Mouse (Mus musculus): Measurements from ENCODE around the gene Lgr4. TPM values are rescaled to one million over a fixed set of nuclear protein-coding genes. Genes with fewer than 3 reads are reported as not detected.

Gene Lgr4
- polyA plus RNA-seq, 1 experiment from 2014 or later: 15.1 TPM

GRCm38 (mm10) chr2:109966863-109967262 is 49.4 kb downstream of the Lgr4 start:
- Histone ChIP-seq H3K4me1 (ENCODE audit: control insufficient read depth, insufficient read depth, low read length) (no peaks in the 10 kb centered on the region; the same call in 1 of the 2 replicates), H3K9me3 (ENCODE audit: control insufficient read depth, low read length) (no peaks in the 10 kb centered on the region), H3K4me2 (ENCODE audit: low read depth, severe bottlenecking) (no peak overlapping the region), H3K36me3 (ENCODE audit: control insufficient read depth, insufficient read depth, low read length) (no peaks in the 10 kb centered on the region), H3K4me3 (ENCODE audit: low read depth, low read length) (no peak overlapping the region), H3K27me3 (ENCODE audit: control insufficient read depth, insufficient read depth, low read length) (no peaks in the 10 kb centered on the region), H3K27ac (replicated peaks; ENCODE audit: low read depth, low read length) (no peak overlapping the region), H3K9ac (ENCODE audit: low read length) (no peak overlapping the region)
- DNase-seq (ENCODE audit: low spot score) (no peak), ATAC-seq (ENCODE audit: insufficient number of reproducible peaks, low FRiP score, low TSS enrichment, low read depth) (0 out of 2 replicates have a peak, but pooled peaks have one; percentile 3)
- 96% methylated on average over 4 of the region's 4 CpGs for WGBS

GRCm38 (mm10) chr2:109969381-109969780 is 51.9 kb downstream of the Lgr4 start:
- Histone ChIP-seq H3K4me1 (ENCODE audit: control insufficient read depth, insufficient read depth, low read length) (no peaks in the 10 kb centered on the region; the same call in none of the 2 replicates), H3K9me3 (ENCODE audit: control insufficient read depth, low read length) (no peaks in the 10 kb centered on the region), H3K27ac (replicated peaks; ENCODE audit: low read depth, low read length) (no peak overlapping the region), H3K4me2 (ENCODE audit: low read depth, severe bottlenecking) (no peak overlapping the region), H3K27me3 (ENCODE audit: control insufficient read depth, insufficient read depth, low read length) (no peaks in the 10 kb centered on the region), H3K4me3 (ENCODE audit: low read depth, low read length) (no peak overlapping the region), H3K9ac (ENCODE audit: low read length) (no peak overlapping the region), H3K36me3 (ENCODE audit: control insufficient read depth, insufficient read depth, low read length) (no peaks in the 10 kb centered on the region)
- DNase-seq (ENCODE audit: low spot score) (no peak), ATAC-seq (ENCODE audit: insufficient number of reproducible peaks, low FRiP score, low TSS enrichment, low read depth) (no peak)
- 87% methylated on average over 3 of the region's 3 CpGs for WGBS

DNA sequence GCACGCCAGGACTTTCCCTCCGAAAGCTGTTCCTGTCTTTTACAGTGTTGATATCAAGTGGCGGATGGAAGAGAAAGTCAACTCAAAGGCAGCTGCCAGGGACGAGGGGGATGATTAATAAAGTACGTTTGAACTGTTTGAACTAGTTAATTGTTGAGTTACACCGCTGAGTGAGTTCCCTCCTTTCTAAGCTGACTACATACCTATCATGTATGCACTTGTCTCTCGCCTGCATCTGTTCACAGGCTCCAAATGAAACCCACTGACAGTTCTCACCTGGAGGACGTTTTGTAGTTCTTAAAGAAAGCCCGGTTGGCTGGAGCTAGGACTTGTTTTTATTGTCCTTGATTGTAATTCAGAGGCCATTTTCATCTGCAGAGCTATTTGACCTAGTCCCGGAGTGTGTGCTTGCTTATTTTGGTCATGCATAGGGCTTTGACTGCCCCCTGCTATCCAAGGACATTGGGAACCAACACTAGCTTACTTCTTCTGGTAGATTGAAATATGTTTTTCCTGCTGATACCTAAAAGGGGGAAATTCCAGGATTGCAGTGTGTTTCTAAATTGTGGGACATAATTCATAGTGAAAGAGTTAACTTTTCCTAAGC is 52.6 kb downstream of the Lgr4 start:
- Histone ChIP-seq H3K9ac (ENCODE audit: low read length) (no peak overlapping the region), H3K9me3 (ENCODE audit: control insufficient read depth, low read length) (no peaks in the 10 kb centered on the region), H3K4me1 (ENCODE audit: control insufficient read depth, insufficient read depth, low read length) (no peaks in the 10 kb centered on the region; the same call in none of the 2 replicates), H3K4me2 (ENCODE audit: low read depth, severe bottlenecking) (no peak overlapping the region), H3K27ac (replicated peaks; ENCODE audit: low read depth, low read length) (no peak overlapping the region), H3K27me3 (ENCODE audit: control insufficient read depth, insufficient read depth, low read length) (no peaks in the 10 kb centered on the region), H3K4me3 (ENCODE audit: low read depth, low read length) (no peak overlapping the region), H3K36me3 (ENCODE audit: control insufficient read depth, insufficient read depth, low read length) (no peaks in the 10 kb centered on the region)
- ATAC-seq (ENCODE audit: insufficient number of reproducible peaks, low FRiP score, low TSS enrichment, low read depth) (no peak), DNase-seq (ENCODE audit: low spot score) (no peak)
- 49% methylated on average over 10 of the region's 10 CpGs for WGBS

DNA sequence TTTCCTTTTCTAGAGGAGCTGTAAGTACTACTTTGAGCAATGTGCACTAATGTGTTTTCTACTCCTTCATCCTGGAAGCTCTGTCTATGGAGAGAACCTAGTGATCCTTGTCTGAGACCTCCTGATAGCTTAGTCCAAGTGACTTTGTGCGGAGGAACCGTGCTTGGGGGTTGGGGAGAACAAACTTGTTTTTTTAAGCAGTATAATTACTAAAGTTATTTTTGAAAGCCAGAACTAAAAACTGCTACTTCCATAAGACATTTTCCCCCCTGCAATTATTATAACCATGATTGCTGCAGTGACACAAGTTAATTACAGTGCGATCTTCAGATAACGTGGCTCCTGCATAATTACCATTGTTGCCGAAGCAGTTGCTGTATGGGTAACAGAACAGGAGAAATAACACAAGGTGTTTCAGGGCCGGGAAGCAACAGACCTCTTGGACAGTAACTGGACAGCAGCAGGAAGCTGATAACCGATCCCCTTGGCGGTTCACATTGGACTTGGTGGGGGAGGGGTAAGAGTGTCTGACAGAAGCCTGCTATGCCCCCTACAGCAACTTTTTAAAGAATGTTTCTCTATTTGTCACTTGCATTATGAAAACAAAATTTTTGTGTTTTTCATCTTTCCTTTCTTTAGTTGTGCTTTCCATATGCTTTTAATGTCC is 53.4 kb downstream of the Lgr4 start:
- no peaks in the 10 kb centered on the region for H3K36me3 ChIP-seq (ENCODE audit: control insufficient read depth, insufficient read depth, low read length)
- no peak overlapping the region for H3K4me2 ChIP-seq (ENCODE audit: low read depth, severe bottlenecking)
- H3K9ac ChIP-seq (ENCODE audit: low read length): no peak overlapping the region
- DNase-seq (ENCODE audit: low spot score): no peak
- no peaks in the 10 kb centered on the region for H3K9me3 ChIP-seq (ENCODE audit: control insufficient read depth, low read length)
- ATAC-seq (ENCODE audit: insufficient number of reproducible peaks, low FRiP score, low TSS enrichment, low read depth): no peak
- no peaks in the 10 kb centered on the region; the same call in none of the 2 replicates for H3K4me1 ChIP-seq (ENCODE audit: control insufficient read depth, insufficient read depth, low read length)
- no peak overlapping the region for H3K27ac ChIP-seq (replicated peaks; ENCODE audit: low read depth, low read length)
- WGBS: 69% methylated on average over 8 of the region's 8 CpGs
- no peak overlapping the region for H3K4me3 ChIP-seq (ENCODE audit: low read depth, low read length)
- H3K27me3 ChIP-seq (ENCODE audit: control insufficient read depth, insufficient read depth, low read length): no peaks in the 10 kb centered on the region

DNA sequence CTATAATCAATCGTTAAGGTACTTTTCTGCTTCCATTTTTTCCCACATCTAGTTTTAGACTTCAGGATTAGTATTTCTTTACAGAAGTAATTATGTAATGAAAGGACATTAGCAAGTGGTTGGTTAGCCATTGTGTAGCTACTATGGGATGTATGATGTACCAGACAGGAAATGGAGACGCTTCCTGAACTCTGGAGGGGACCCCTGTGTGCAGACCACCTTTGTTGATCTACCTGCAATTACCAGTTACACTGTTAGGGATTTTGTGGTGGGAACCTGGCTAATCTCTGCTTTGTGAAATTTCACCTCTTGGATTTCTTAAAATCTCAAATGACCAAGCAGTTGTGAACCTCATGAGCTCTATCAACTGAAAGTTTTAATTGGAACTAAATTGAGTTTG is 54.9 kb downstream of the Lgr4 start:
- H3K4me3 ChIP-seq (ENCODE audit: low read depth, low read length): no peak overlapping the region
- no peak overlapping the region for H3K9ac ChIP-seq (ENCODE audit: low read length)
- 85% methylated on average over 2 of the region's 2 CpGs for WGBS
- H3K27me3 ChIP-seq (ENCODE audit: control insufficient read depth, insufficient read depth, low read length): no peaks in the 10 kb centered on the region
- no peaks in the 10 kb centered on the region; the same call in none of the 2 replicates for H3K4me1 ChIP-seq (ENCODE audit: control insufficient read depth, insufficient read depth, low read length)
- no peaks in the 10 kb centered on the region for H3K9me3 ChIP-seq (ENCODE audit: control insufficient read depth, low read length)
- DNase-seq (ENCODE audit: low spot score): no peak
- no peak overlapping the region for H3K27ac ChIP-seq (replicated peaks; ENCODE audit: low read depth, low read length)
- no peak for ATAC-seq (ENCODE audit: insufficient number of reproducible peaks, low FRiP score, low TSS enrichment, low read depth)
- H3K4me2 ChIP-seq (ENCODE audit: low read depth, severe bottlenecking): no peak overlapping the region
- no peaks in the 10 kb centered on the region for H3K36me3 ChIP-seq (ENCODE audit: control insufficient read depth, insufficient read depth, low read length)

- 54% methylated on average over 7 of the region's 7 CpGs for WGBS
- no peak overlapping the region for H3K9ac ChIP-seq (ENCODE audit: low read length)
- no peaks in the 10 kb centered on the region for H3K36me3 ChIP-seq (ENCODE audit: control insufficient read depth, insufficient read depth, low read length)
- H3K27me3 ChIP-seq (ENCODE audit: control insufficient read depth, insufficient read depth, low read length): no peaks in the 10 kb centered on the region
- no peak overlapping the region for H3K4me2 ChIP-seq (ENCODE audit: low read depth, severe bottlenecking)
- DNase-seq (ENCODE audit: low spot score): no peak
- H3K27ac ChIP-seq (replicated peaks; ENCODE audit: low read depth, low read length): no peak overlapping the region
- no peaks in the 10 kb centered on the region; the same call in none of the 2 replicates for H3K4me1 ChIP-seq (ENCODE audit: control insufficient read depth, insufficient read depth, low read length)
- no peak overlapping the region for H3K4me3 ChIP-seq (ENCODE audit: low read depth, low read length)
- no peaks in the 10 kb centered on the region for H3K9me3 ChIP-seq (ENCODE audit: control insufficient read depth, low read length)
- no peak for ATAC-seq (ENCODE audit: insufficient number of reproducible peaks, low FRiP score, low TSS enrichment, low read depth)
These were observed 55.5 kb downstream of the Lgr4 start for GRCm38 (mm10) chr2:109972922-109973321.

GRCm38 (mm10) chr2:109974807-109975206 is 57.4 kb downstream of the Lgr4 start:
- Histone ChIP-seq H3K9ac (ENCODE audit: low read length) (no peak overlapping the region), H3K9me3 (ENCODE audit: control insufficient read depth, low read length) (no peaks in the 10 kb centered on the region), H3K36me3 (ENCODE audit: control insufficient read depth, insufficient read depth, low read length) (no peaks in the 10 kb centered on the region), H3K27ac (replicated peaks; ENCODE audit: low read depth, low read length) (no peak overlapping the region), H3K4me3 (ENCODE audit: low read depth, low read length) (no peak overlapping the region), H3K4me2 (ENCODE audit: low read depth, severe bottlenecking) (no peak overlapping the region), H3K4me1 (ENCODE audit: control insufficient read depth, insufficient read depth, low read length) (no peaks in the 10 kb centered on the region; the same call in none of the 2 replicates), H3K27me3 (ENCODE audit: control insufficient read depth, insufficient read depth, low read length) (no peaks in the 10 kb centered on the region)
- WGBS: 94% methylated on average over 7 of the region's 7 CpGs
- DNase-seq (ENCODE audit: low spot score): no peak
- ATAC-seq (ENCODE audit: insufficient number of reproducible peaks, low FRiP score, low TSS enrichment, low read depth): no peak

DNA sequence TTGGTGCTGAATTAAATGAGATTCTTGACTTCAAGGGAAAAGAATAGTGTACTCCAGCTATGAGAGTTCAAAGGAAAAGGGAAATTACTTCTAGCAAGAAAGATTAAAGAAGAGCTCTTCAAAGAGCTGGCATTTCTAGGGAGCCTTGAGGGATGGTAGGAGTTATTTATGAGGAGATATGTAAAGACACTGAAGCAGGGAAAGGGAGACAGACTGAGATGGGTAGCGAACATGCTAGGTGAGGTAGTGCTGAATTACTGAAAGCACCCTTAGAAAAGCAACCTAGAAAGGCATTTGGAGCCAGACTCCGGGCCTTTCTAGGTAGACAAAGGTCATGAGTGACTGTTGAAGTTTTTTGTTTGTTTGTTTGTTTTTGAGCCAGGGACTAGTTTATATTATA is 58.7 kb downstream of the Lgr4 start:
- H3K4me1 ChIP-seq (ENCODE audit: control insufficient read depth, insufficient read depth, low read length): no peaks in the 10 kb centered on the region; the same call in 1 of the 2 replicates
- no peak overlapping the region for H3K9ac ChIP-seq (ENCODE audit: low read length)
- no peak for ATAC-seq (ENCODE audit: insufficient number of reproducible peaks, low FRiP score, low TSS enrichment, low read depth)
- 79% methylated on average over 2 of the region's 2 CpGs for WGBS
- no peaks in the 10 kb centered on the region for H3K9me3 ChIP-seq (ENCODE audit: control insufficient read depth, low read length)
- H3K27ac ChIP-seq (replicated peaks; ENCODE audit: low read depth, low read length): no peak overlapping the region
- H3K36me3 ChIP-seq (ENCODE audit: control insufficient read depth, insufficient read depth, low read length): no peaks in the 10 kb centered on the region
- no peaks in the 10 kb centered on the region for H3K27me3 ChIP-seq (ENCODE audit: control insufficient read depth, insufficient read depth, low read length)
- no peak overlapping the region for H3K4me3 ChIP-seq (ENCODE audit: low read depth, low read length)
- no peak for DNase-seq (ENCODE audit: low spot score)
- no peak overlapping the region for H3K4me2 ChIP-seq (ENCODE audit: low read depth, severe bottlenecking)
